Mouse (Mus musculus) CH12.LX (cell line): ENCODE measurements around the gene Ptges3l.
"Not testable (repeated sequence)": the region's sequence is repeated elsewhere in the genome, so short reads cannot be mapped to it uniquely, and the experiment has no call there.

Experiments used
- BHLHE40 ChIP-seq: IDR thresholded peaks from 2 replicates; pipeline ENCODE4 v1.6.1; 2011; ENCODE audit warnings: mild to moderate bottlenecking, low read depth, low read length, improper control_type of control experiment
- CTCF ChIP-seq, 2 experiments: IDR thresholded peaks in 1 of 2; conservative IDR thresholded peaks in 1 of 2; 2 replicates each; pipeline ENCODE4 v1.5.1; 2011 to 2012; ENCODE audit warnings: low read depth in 2 of 2, low read length in 2 of 2, improper control_type of control experiment in 1 of 2, inconsistent platforms in 1 of 2, mild to moderate bottlenecking in 1 of 2, moderate library complexity in 1 of 2
- E2F4 ChIP-seq: IDR thresholded peaks from 2 replicates; pipeline ENCODE4 v1.6.1; 2011; ENCODE audit warnings: low read depth, low read length, improper control_type of control experiment; ENCODE audit not compliant: insufficient replicate concordance
- ELF1 ChIP-seq: IDR thresholded peaks from 2 replicates; pipeline ENCODE4 v1.6.1; 2014; ENCODE audit warnings: low read depth, mild to moderate bottlenecking, inconsistent platforms, low read length, improper control_type of control experiment
- EP300 ChIP-seq: IDR thresholded peaks from 2 replicates; pipeline ENCODE4 v1.6.1; 2011; ENCODE audit warnings: low read length, improper control_type of control experiment
- GABPA ChIP-seq: IDR thresholded peaks from 2 replicates; pipeline ENCODE4 v1.6.1; 2012; ENCODE audit warnings: low read depth, low read length, improper control_type of control experiment, inconsistent platforms; ENCODE audit not compliant: insufficient replicate concordance
- JUND ChIP-seq: conservative IDR thresholded peaks from 2 replicates; pipeline ENCODE4 v1.6.1; 2011; ENCODE audit warnings: low read depth, low read length, improper control_type of control experiment
- MXI1 ChIP-seq: IDR thresholded peaks from 2 replicates; pipeline ENCODE4 v1.6.1; 2011; ENCODE audit warnings: mild to moderate bottlenecking, low read depth, low read length, improper control_type of control experiment
- POLR2A ChIP-seq: IDR thresholded peaks from 2 replicates; pipeline ENCODE4 v1.6.1; 2011; ENCODE audit warnings: low read depth, mild to moderate bottlenecking, improper control_type of control experiment, low read length
- USF2 ChIP-seq: conservative IDR thresholded peaks from 2 replicates; pipeline ENCODE4 v1.6.1; 2011; ENCODE audit warnings: low read depth, low read length, improper control_type of control experiment

DNA sequence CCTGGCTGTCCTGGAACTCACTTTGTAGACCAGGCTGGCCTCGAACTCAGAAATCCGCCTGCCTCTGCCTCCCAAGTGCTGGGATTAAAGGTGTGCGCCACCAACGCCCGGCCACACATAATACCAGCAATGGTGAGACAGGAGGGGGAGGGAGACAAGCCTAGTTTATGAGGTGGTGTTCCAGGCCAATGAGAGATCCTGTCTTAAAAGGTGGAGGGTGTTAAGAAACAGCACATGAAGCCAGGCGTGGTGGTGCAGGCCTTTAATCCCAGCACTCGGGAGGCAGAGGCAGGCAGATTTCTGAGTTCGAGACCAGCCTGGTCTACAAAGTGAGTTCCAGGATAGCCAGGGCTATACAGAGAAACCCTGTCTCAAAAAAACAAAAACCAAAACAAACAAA, 46.9 kb downstream of the Ptges3l start:
- not testable (repeated sequence) for TF ChIP-seq EP300; BHLHE40; POLR2A; JUND; E2F4; MXI1; CTCF (conservative IDR thresholded peaks at IDR 0.05 in 1 of 2, IDR thresholded peaks at IDR 0.05 in 1 of 2; ENCODE audit: low read depth in 2 of 2, low read length in 2 of 2); ELF1; USF2; GABPA
